Mouse (Mus musculus): ENCODE data around the gene Mycbpap. TPM values are rescaled to one million over a fixed set of nuclear protein-coding genes. Genes with fewer than 3 reads are reported as not detected.

The Mycbpap gene
- polyA plus RNA-seq, 1 experiment from 2014 or later, result 5.0 TPM

Other genes starting within 250 kb of the Mycbpap start
- gene Gm21885, start 239.9 kb downstream of the Mycbpap start, polyA plus RNA-seq (2016; fragmentation: Nextera tagmentation; extraction: Ambion mirVana), result not detected in 2 replicates
- 89.9 and 107 TPM in 2 replicates for gene Luc7l3, start 199.8 kb downstream of the Mycbpap start, polyA plus RNA-seq (2016; fragmentation: Nextera tagmentation; extraction: Ambion mirVana)
- 18.1 and 21.3 TPM in 2 replicates for gene Ankrd40, start 193.7 kb downstream of the Mycbpap start, polyA plus RNA-seq (2016; fragmentation: Nextera tagmentation; extraction: Ambion mirVana)
- 0.59 and 0.88 TPM in 2 replicates for gene Abcc3, start 128.7 kb downstream of the Mycbpap start, polyA plus RNA-seq (2016; fragmentation: Nextera tagmentation; extraction: Ambion mirVana)
- gene Cacna1g, start 47.5 kb downstream of the Mycbpap start, polyA plus RNA-seq (2016; fragmentation: Nextera tagmentation; extraction: Ambion mirVana), result 12.7 and 21.4 TPM in 2 replicates
- gene Spata20, start 35.6 kb downstream of the Mycbpap start, polyA plus RNA-seq (2016; fragmentation: Nextera tagmentation; extraction: Ambion mirVana), result 0.05 TPM in 1 of 2 replicates, not detected in the other
- 3.0 and 3.6 TPM in 2 replicates for gene Epn3, start 21.8 kb downstream of the Mycbpap start, polyA plus RNA-seq (2016; fragmentation: Nextera tagmentation; extraction: Ambion mirVana)
- 3.0 and 4.5 TPM in 2 replicates for gene Rsad1, start 27.5 kb upstream of the Mycbpap start, polyA plus RNA-seq (2016; fragmentation: Nextera tagmentation; extraction: Ambion mirVana)
- 0.11 and 0.30 TPM in 2 replicates for gene Chad, start 43.3 kb upstream of the Mycbpap start, polyA plus RNA-seq (2016; fragmentation: Nextera tagmentation; extraction: Ambion mirVana)
- gene Acsf2, start 80.1 kb upstream of the Mycbpap start, polyA plus RNA-seq (2016; fragmentation: Nextera tagmentation; extraction: Ambion mirVana), result 4.1 and 5.6 TPM in 2 replicates
- gene Lrrc59, start 108.0 kb upstream of the Mycbpap start, polyA plus RNA-seq (2016; fragmentation: Nextera tagmentation; extraction: Ambion mirVana), result 274 and 301 TPM in 2 replicates
- 141 and 147 TPM in 2 replicates for gene Mrpl27, start 132.0 kb upstream of the Mycbpap start, polyA plus RNA-seq (2016; fragmentation: Nextera tagmentation; extraction: Ambion mirVana)
- 60.1 and 62.2 TPM in 2 replicates for gene Eme1, start 132.2 kb upstream of the Mycbpap start, polyA plus RNA-seq (2016; fragmentation: Nextera tagmentation; extraction: Ambion mirVana)
- gene Xylt2, start 155.8 kb upstream of the Mycbpap start, polyA plus RNA-seq (2016; fragmentation: Nextera tagmentation; extraction: Ambion mirVana), result 17.8 and 21.0 TPM in 2 replicates
- gene Gm11541, start 182.8 kb upstream of the Mycbpap start, polyA plus RNA-seq (2016; fragmentation: Nextera tagmentation; extraction: Ambion mirVana), result not detected in 2 replicates
- gene Cdc34b, start 220.0 kb upstream of the Mycbpap start, polyA plus RNA-seq (2016; fragmentation: Nextera tagmentation; extraction: Ambion mirVana), result 0.16 and 0.20 TPM in 2 replicates

All from limb, embryonic 10.5 days (tissue).